Mouse (Mus musculus): ENCODE results near the gene Cdkn2b. TPM values are rescaled to one million over a fixed set of nuclear protein-coding genes. Genes with fewer than 3 reads are reported as not detected.
A peak's percentile ranks its signal among the peaks of the same experiment; 100 is the strongest.

The Cdkn2b gene
- polyA plus RNA-seq (2015; fragmentation: Nextera tagmentation; extraction: Ambion mirVana): 0.75 and 1.1 TPM in 2 replicates

DNA sequence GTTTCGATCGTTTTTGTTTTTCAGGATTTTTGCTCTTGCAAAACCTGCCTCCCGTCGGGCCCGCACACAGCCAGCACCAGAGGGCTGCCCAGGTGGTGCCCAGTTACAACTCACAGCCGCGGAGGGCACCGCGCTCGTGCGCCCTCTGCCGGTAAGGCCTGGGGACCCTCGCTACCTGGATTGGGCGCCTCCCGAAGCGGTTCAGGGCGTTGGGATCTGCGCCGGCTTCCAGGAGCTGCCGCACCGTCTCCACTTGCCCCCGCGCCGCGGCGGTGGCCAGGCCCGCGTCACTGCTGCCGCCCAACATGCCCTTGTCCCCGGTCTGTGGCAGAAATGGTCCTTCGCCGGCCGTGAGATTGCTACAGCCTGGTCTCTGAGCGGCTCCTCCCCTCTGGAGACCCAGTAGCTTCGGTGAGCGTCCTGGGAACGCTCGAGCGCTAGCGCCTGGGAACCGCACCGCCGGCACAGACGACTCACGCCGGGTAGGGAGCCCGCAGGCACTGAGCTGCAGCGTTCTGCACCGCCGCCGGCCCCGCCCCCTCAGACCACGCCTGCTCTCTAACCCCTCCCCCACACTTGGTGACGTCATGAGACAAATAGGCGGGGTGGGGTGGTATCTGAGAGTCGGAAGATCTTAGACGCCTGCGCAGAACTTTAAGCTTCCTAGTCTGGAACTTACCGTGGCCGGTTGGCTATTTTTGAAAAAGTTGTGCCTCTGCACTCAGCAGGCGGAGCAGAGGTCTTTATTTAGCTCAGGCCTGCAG lies at the start of gene Cdkn2b:
Cdkn2b (minus strand) TSS at position 549 of the 764 bp plus-strand sequence.
- Histone ChIP-seq H3K27ac (replicated peaks) (peak within 1 kb of the TSS; percentile 45; the same call in 1 of the 2 replicates), H3K36me3 (no peaks in the 10 kb centered on the region), H3K9ac (peak within 1 kb of the TSS; percentile 78), H3K4me2 (peak within 1 kb of the TSS; percentile 99), H3K27me3 (replicated peaks) (peaks cover 82% of the 10 kb centered on the region), H3K4me3 (peak within 1 kb of the TSS; percentile 73), H3K4me1 (peaks cover 12% of the 10 kb centered on the region), H3K9me3 (no peaks in the 10 kb centered on the region)
- WGBS: under 1% methylated on average over 61 of the region's 61 CpGs
- peak; percentile 85 for ATAC-seq (ENCODE audit: extremely low read depth, insufficient number of reproducible peaks, low FRiP score, low TSS enrichment)

DNA sequence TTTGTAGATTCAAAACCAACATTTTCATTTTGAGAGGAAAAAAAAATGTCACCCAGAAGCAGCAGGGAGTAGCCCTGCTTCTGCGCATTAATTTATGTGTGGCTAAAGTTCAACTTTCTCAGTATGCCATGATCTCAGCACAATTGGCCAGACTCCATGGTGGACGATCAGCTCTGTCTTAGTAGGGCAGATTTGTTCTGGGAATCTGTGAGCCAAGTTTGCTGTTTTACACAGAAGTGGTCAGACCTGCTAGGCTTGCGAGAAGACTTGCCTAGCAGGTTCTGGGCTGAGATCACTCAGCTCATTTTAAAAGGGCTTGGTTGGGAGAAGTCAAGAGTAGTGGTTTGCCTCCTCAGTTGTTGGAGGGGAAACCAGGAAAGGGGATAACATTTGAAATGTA lies 49.5 kb upstream of the Cdkn2b start:
- no peaks in the 10 kb centered on the region for H3K36me3 ChIP-seq

DNA sequence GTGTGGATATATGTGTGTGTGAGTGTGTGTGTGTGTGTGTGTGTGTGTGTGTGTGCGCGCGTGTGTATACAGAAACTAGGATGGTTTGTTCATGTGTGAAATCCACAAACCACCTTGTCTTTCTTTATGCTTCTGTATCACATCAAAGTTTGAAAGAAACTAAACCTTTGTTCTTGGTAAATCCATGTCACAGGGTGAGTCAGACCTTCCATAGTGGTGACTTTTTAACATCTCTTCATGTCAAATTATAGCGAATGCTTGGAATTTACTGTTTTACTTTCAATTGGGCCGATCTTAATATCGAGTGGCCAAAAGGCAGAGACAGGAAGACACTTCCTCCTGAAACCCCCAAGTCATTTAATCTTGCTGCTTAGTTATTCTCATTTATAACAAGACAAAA lies 48.7 kb upstream of the Cdkn2b start:
- WGBS: 91% methylated on average over 6 of the region's 6 CpGs
- Histone ChIP-seq H3K27me3 (replicated peaks) (no peaks in the 10 kb centered on the region), H3K27ac (replicated peaks) (no peak overlapping the region), H3K36me3 (no peaks in the 10 kb centered on the region), H3K4me3 (no peak overlapping the region), H3K4me1 (peaks cover 4% of the 10 kb centered on the region), H3K9me3 (no peaks in the 10 kb centered on the region), H3K4me2 (no peak overlapping the region), H3K9ac (no peak overlapping the region)
- ATAC-seq (ENCODE audit: extremely low read depth, insufficient number of reproducible peaks, low FRiP score, low TSS enrichment): no peak

More for the DNA sequence above, 49.5 kb upstream of the Cdkn2b start:
- no peaks in the 10 kb centered on the region for H3K9me3 ChIP-seq
- H3K4me1 ChIP-seq: peaks cover 4% of the 10 kb centered on the region
- H3K27me3 ChIP-seq (replicated peaks): no peaks in the 10 kb centered on the region
- no peak for ATAC-seq (ENCODE audit: extremely low read depth, insufficient number of reproducible peaks, low FRiP score, low TSS enrichment)
- H3K4me3 ChIP-seq: no peak overlapping the region
- H3K27ac ChIP-seq (replicated peaks): no peak overlapping the region
- H3K4me2 ChIP-seq: no peak overlapping the region
- 79% methylated on average over 3 of the region's 3 CpGs for WGBS
- no peak overlapping the region for H3K9ac ChIP-seq

DNA sequence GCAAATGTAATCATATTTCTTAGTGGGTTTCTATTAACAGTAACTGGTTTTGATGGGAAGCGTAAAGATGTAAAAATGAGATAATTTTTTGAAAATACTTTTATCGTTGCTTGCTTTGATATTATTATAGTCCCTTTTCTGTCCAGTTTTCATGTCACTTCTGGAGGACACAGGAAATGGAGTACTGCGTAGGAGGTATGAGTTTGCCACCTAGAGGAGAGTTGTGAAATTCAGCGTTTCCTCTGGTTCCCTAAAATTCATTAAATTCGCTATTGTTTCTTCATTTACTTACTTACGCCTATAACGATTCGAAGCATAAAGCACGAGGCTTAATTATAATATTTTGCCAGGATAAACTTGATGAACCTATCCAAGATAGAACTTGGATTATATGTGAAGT lies 43.1 kb upstream of the Cdkn2b start:
- H3K27ac ChIP-seq (replicated peaks): no peak overlapping the region
- H3K4me2 ChIP-seq: no peak overlapping the region
- ATAC-seq (ENCODE audit: extremely low read depth, insufficient number of reproducible peaks, low FRiP score, low TSS enrichment): no peak
- H3K27me3 ChIP-seq (replicated peaks): no peaks in the 10 kb centered on the region
- 41% methylated on average over 9 of the region's 9 CpGs for WGBS
- no peaks in the 10 kb centered on the region for H3K4me1 ChIP-seq
- no peak overlapping the region for H3K9ac ChIP-seq
- H3K9me3 ChIP-seq: no peaks in the 10 kb centered on the region
- no peaks in the 10 kb centered on the region for H3K36me3 ChIP-seq
- H3K4me3 ChIP-seq: no peak overlapping the region

DNA sequence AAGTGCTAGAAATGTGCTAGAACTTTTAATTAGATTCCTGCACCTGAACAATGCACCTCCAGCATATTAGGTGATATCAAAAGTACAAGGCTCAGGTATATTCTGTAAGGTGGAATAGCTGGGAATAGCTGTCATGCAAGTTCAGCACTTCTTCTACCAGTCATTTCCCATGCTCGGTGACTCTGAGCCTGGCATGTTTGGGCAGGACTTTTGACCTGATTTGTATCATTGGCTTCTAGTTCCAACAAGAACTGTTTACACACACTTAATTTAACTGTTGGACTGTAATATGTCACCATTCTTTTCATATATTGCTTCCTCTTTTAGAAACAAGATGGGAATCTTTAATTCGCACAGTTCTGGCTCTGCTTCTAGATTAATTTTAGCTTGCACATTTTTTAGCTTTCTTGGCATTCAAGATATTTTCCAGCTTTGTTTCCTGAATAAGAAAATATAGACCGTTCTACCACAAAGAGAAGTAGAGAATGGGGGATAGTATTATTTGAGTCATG lies 42.3 kb upstream of the Cdkn2b start:
- WGBS: 72% methylated on average over 3 of the region's 3 CpGs
- H3K27me3 ChIP-seq (replicated peaks): no peaks in the 10 kb centered on the region
- no peaks in the 10 kb centered on the region for H3K4me1 ChIP-seq
- no peak overlapping the region for H3K4me2 ChIP-seq
- no peaks in the 10 kb centered on the region for H3K9me3 ChIP-seq
- no peak overlapping the region for H3K9ac ChIP-seq
- ATAC-seq (ENCODE audit: extremely low read depth, insufficient number of reproducible peaks, low FRiP score, low TSS enrichment): no peak
- no peak overlapping the region for H3K4me3 ChIP-seq
- H3K27ac ChIP-seq (replicated peaks): no peak overlapping the region
- no peaks in the 10 kb centered on the region for H3K36me3 ChIP-seq

DNA sequence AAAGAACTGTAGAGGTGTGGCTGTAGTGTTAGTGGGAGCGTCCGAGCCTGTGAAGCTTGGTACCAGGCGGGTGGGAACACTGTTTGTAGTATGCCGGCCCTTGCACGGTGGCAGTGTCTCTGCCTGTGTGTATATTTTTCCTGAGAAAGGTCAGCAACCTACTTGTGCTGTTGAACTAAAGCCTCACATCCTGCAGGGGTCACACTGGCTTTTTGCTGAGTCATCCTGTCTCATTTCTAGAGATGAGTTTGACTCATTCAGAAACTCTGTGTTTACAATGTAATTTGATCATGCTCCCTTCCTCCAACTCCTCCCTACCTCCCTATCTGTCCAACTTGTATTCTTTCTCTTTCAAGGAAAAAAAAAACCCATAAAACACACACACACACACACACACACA lies 40.6 kb upstream of the Cdkn2b start:
- Histone ChIP-seq H3K4me2 (no peak overlapping the region), H3K36me3 (no peaks in the 10 kb centered on the region), H3K4me3 (no peak overlapping the region), H3K9ac (no peak overlapping the region), H3K27me3 (replicated peaks) (no peaks in the 10 kb centered on the region), H3K4me1 (no peaks in the 10 kb centered on the region), H3K27ac (replicated peaks) (no peak overlapping the region), H3K9me3 (no peaks in the 10 kb centered on the region)
- ATAC-seq (ENCODE audit: extremely low read depth, insufficient number of reproducible peaks, low FRiP score, low TSS enrichment): no peak
- 24% methylated on average over 5 of the region's 5 CpGs for WGBS

DNA sequence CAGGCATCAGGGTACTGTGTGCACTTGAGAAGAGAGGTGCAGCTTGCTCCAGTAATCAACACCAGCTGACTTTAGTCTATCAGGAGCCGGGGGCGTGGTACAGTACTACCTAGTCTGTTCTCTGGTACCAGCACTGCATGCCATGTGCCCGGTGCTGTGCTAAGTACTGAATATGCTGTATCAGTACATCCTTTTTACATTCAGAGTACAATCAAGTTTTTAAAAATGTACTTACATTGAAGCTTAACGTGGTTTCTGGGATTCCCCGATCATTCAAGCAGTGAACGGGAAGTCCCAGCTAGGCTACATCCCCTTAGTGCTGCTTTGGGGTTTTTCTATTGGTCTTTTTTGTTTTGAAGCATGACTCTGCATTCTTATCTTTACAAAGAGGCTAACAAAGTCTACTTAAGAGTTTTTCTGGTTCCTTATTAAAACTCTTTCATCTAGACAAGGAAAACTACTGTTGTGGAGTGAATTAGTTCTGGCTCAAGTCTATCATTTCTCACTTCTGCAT lies 40.2 kb upstream of the Cdkn2b start:
- Histone ChIP-seq H3K27me3 (replicated peaks) (no peaks in the 10 kb centered on the region), H3K27ac (replicated peaks) (no peak overlapping the region), H3K9me3 (no peaks in the 10 kb centered on the region), H3K9ac (no peak overlapping the region), H3K36me3 (no peaks in the 10 kb centered on the region), H3K4me1 (no peaks in the 10 kb centered on the region), H3K4me3 (no peak overlapping the region), H3K4me2 (no peak overlapping the region)
- ATAC-seq (ENCODE audit: extremely low read depth, insufficient number of reproducible peaks, low FRiP score, low TSS enrichment): no peak
- 64% methylated on average over 6 of the region's 6 CpGs for WGBS

DNA sequence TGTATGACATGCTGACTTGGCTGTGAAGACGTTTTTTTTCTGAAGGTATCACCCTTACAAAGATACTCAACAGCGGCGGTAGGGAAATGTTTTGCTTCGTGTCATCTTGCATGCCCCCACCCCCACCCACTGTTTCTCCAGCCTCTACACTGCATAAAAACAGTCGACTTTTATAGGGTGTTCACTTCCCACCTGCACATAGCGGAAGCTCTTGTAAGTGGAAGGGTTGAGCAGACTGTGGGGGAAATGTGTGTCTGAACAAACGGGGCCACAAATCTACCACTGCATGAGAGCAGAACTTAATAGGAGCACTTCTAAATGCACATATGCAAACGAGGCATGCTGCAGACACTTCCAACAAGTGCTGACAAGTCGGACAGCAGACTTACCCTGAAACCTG lies 39.6 kb upstream of the Cdkn2b start:
- Histone ChIP-seq H3K4me2 (no peak overlapping the region), H3K4me1 (no peaks in the 10 kb centered on the region), H3K9ac (no peak overlapping the region), H3K4me3 (no peak overlapping the region), H3K27ac (replicated peaks) (no peak overlapping the region), H3K27me3 (replicated peaks) (no peaks in the 10 kb centered on the region), H3K9me3 (no peaks in the 10 kb centered on the region), H3K36me3 (no peaks in the 10 kb centered on the region)
- ATAC-seq (ENCODE audit: extremely low read depth, insufficient number of reproducible peaks, low FRiP score, low TSS enrichment): no peak
- 51% methylated on average over 9 of the region's 9 CpGs for WGBS

DNA sequence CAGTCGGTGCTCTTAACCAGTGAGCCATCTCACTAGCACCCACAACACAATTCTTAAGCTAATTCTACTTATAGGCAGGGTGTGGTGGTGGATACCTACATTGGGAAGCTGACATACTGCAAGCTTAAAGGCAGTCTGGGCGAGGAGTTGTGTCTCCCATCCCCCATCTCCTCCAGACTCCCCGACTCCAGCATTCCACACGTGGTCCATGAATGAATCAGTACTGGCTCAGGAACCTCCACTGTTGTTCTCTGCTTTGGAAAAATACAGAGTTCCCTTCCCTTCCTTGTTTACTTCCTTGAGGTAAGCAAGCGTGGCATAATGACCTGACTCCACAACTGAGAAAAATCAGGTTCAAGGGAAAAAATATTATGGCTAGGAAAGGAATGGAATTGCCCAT lies 38.0 kb upstream of the Cdkn2b start:
- Histone ChIP-seq H3K4me3 (no peak overlapping the region), H3K27me3 (replicated peaks) (no peaks in the 10 kb centered on the region), H3K9me3 (no peaks in the 10 kb centered on the region), H3K27ac (replicated peaks) (no peak overlapping the region), H3K4me2 (no peak overlapping the region), H3K9ac (no peak overlapping the region), H3K36me3 (no peaks in the 10 kb centered on the region), H3K4me1 (no peaks in the 10 kb centered on the region)
- ATAC-seq (ENCODE audit: extremely low read depth, insufficient number of reproducible peaks, low FRiP score, low TSS enrichment): no peak
- WGBS: 44% methylated on average over 5 of the region's 5 CpGs

DNA sequence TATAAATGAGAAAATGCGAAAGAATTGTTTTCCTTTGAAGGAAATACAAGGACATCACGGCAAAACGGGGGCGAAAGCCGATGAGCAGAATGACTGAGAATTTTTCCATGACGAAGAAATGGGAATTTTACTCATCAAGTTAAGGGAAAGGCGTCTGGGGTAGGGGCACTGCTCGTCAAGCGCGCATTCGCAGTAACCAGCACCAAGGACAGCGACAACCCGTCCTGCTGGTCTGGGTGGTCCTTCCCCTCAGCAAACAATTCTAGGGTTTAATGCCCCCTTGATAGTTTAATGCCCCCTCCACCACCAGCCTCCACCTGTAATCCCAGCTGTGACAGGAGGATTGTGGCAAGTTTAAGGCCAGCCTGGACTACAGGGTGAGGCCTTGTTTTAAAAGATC lies 2.6 kb upstream of the Cdkn2b start:
- no peak for ATAC-seq (ENCODE audit: extremely low read depth, insufficient number of reproducible peaks, low FRiP score, low TSS enrichment)
- WGBS: 8% methylated on average over 13 of the region's 13 CpGs

DNA sequence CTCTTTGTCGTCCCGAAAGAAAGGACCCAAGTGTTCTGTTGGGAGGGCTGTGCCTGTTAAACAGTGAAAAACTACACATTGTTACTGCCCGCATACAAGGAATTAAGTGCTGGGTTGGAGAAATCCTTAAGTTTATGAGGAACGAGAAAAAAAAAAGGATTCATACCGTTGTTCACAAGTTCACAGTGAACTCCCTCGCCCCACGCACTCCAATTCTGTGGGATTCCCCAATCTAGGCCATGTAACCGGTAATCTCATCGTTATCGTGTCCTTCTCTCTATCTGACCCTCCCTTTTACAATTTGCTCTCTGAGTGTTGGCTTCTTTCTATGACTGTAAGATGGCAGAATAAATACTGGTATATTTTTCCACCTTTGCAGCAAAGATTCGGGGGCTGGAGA lies 843 bp downstream of the Cdkn2b start:
- Histone ChIP-seq H3K4me2 (peak overlapping the region; percentile 99), H3K27ac (replicated peaks) (no peak overlapping the region), H3K4me3 (peak overlapping the region; percentile 73), H3K9me3 (no peaks in the 10 kb centered on the region), H3K27me3 (replicated peaks) (peaks cover 88% of the 10 kb centered on the region), H3K9ac (peak overlapping the region; percentile 78; the same call in 1 of the 2 replicates), H3K4me1 (peaks cover 12% of the 10 kb centered on the region), H3K36me3 (no peaks in the 10 kb centered on the region)
- no peak for ATAC-seq (ENCODE audit: extremely low read depth, insufficient number of reproducible peaks, low FRiP score, low TSS enrichment)
- 4% methylated on average over 11 of the region's 11 CpGs for WGBS

More for the DNA sequence above, 2.6 kb upstream of the Cdkn2b start:
- peaks cover 54% of the 10 kb centered on the region for H3K27me3 ChIP-seq (replicated peaks)
- H3K9ac ChIP-seq: no peak overlapping the region
- H3K4me2 ChIP-seq: no peak overlapping the region
- no peaks in the 10 kb centered on the region for H3K36me3 ChIP-seq
- H3K27ac ChIP-seq (replicated peaks): no peak overlapping the region
- no peaks in the 10 kb centered on the region for H3K9me3 ChIP-seq
- H3K4me1 ChIP-seq: peaks cover 12% of the 10 kb centered on the region
- H3K4me3 ChIP-seq: no peak overlapping the region

DNA sequence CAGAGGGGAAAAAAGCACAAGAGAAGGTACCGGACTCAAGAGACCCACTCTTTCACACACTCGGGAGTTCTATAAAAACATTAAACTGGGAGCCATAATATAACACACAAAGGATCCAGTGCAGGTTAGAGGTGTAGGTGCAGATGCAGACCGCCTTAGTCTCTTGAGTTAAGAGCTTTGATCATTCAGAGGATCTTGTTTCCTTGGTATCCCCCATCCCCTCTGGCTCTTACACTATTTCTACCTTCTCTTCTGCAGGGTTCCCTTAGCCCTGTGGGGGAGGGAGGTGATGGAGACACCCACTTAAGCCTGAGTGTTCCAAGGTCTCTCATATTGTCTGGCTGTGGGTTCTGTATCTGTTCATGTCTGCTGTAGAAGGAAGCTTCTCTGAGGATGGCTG lies 2.8 kb downstream of the Cdkn2b start:
- no peak overlapping the region for H3K4me3 ChIP-seq
- H3K9me3 ChIP-seq: no peaks in the 10 kb centered on the region
- no peaks in the 10 kb centered on the region for H3K36me3 ChIP-seq
- peaks cover 89% of the 10 kb centered on the region for H3K27me3 ChIP-seq (replicated peaks)
- no peak overlapping the region for H3K27ac ChIP-seq (replicated peaks)
- no peak overlapping the region for H3K9ac ChIP-seq
- H3K4me2 ChIP-seq: no peak overlapping the region
- H3K4me1 ChIP-seq: peaks cover 17% of the 10 kb centered on the region
- 11% methylated on average over 3 of the region's 3 CpGs for WGBS
- ATAC-seq (ENCODE audit: extremely low read depth, insufficient number of reproducible peaks, low FRiP score, low TSS enrichment): no peak

Measured in heart, embryonic 13.5 days (tissue).